Mouse (Mus musculus) spleen, postnatal 36 days (tissue): ENCODE results near the gene Rab20.

Source experiments
- DNase-seq, 2 experiments: peaks; one replicate each; pipeline ENCODE4 v3.0.0; 2022; ENCODE audit warnings: low spot score in 2 of 2, mixed read lengths in 1 of 2

The Rab20 gene

GRCm38 (mm10) chr8:11405722-11406481 is 72.6 kb downstream of the Rab20 start:
- DNase-seq = peak; percentile 16 to 20

GRCm38 (mm10) chr8:11404614-11405013 is 73.9 kb downstream of the Rab20 start:
- DNase-seq = no peak

- peak in 1 of 2 experiments; percentile 6 for DNase-seq
These were observed 74.7 kb downstream of the Rab20 start for GRCm38 (mm10) chr8:11403813-11404212.
